Mouse (Mus musculus) CD4-positive naive resting alpha-beta T cell, adult 57 days (primary cell): ENCODE measurements around the gene Olfr564. TPM values are rescaled to one million over a fixed set of nuclear protein-coding genes. Genes with fewer than 3 reads are reported as not detected.

Source experiments
- total RNA-seq: library from RNA; stranded (reverse); gene quantifications from one replicate; pipeline ENCODE4 v1.2.4, GENCODE M21; 2023

Olfr564 gene
- total RNA-seq, result not detected

DNA sequence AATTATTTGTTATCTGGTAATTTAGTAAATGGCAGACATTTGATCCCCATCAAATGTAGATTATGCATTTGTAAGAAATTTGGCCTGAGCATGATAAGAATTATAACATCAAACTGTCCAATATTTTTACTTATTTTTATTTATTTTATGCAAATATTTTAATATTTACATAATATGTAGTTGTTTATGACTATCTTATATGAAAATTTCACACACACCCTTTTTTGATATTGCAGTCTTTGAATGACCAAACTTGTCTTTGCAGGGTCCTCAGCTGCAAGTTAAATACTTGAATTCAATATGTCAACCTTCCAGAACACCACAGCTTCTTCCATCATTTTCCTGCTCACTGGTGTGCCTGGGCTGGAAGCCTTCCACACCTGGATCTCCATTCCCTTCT is at the start of gene Olfr564:
Gene Olfr564 (plus strand): TSS at position 301 of the 400 bp plus-strand sequence.

GRCm38 (mm10) chr7:102759266-102759665 is 44.0 kb upstream of the Olfr564 start, which contains the start of the genes Olfr560 and Olfr78:
Olfr560 (minus strand) TSS chr7:102759366.
Olfr78 (minus strand) TSS chr7:102759471.

GRCm38 (mm10) chr7:102770921-102771320 is 32.4 kb upstream of the Olfr564 start, which contains the start of gene Olfr561:
Olfr561 (plus strand) TSS chr7:102771221.

Other genes starting within 250 kb of the Olfr564 start
- gene Trim21, start 238.0 kb upstream of the Olfr564 start, total RNA-seq, result 49.0 TPM
- not detected for gene Olfr550, start 232.0 kb upstream of the Olfr564 start, total RNA-seq
- gene Olfr551, start 211.6 kb upstream of the Olfr564 start, total RNA-seq, result not detected
- not detected for gene Olfr552, start 205.7 kb upstream of the Olfr564 start, total RNA-seq
- not detected for gene Olfr553, start 185.3 kb upstream of the Olfr564 start, total RNA-seq
- not detected for gene Olfr554, start 165.0 kb upstream of the Olfr564 start, total RNA-seq
- not detected for gene Olfr555, start 144.7 kb upstream of the Olfr564 start, total RNA-seq
- gene Olfr556, start 138.6 kb upstream of the Olfr564 start, total RNA-seq, result not detected
- gene Trim68, start 116.2 kb upstream of the Olfr564 start, total RNA-seq, result 11.6 TPM
- gene Olfr557, start 107.6 kb upstream of the Olfr564 start, total RNA-seq, result not detected
- not detected for gene Olfr558, start 101.3 kb upstream of the Olfr564 start, total RNA-seq
- gene Olfr33, start 84.4 kb upstream of the Olfr564 start, total RNA-seq, result not detected
- not detected for gene Olfr559, start 76.0 kb upstream of the Olfr564 start, total RNA-seq
- gene Olfr560, start 44.1 kb upstream of the Olfr564 start, total RNA-seq, result not detected
- not detected for gene Olfr78, start 44.0 kb upstream of the Olfr564 start, total RNA-seq
- not detected for gene Olfr561, start 32.3 kb upstream of the Olfr564 start, total RNA-seq
- gene Olfr566, start 55.3 kb downstream of the Olfr564 start, total RNA-seq, result not detected
- gene Olfr568, start 73.6 kb downstream of the Olfr564 start, total RNA-seq, result not detected
- gene Olfr569, start 87.4 kb downstream of the Olfr564 start, total RNA-seq, result not detected
- not detected for gene Olfr570, start 91.1 kb downstream of the Olfr564 start, total RNA-seq
- not detected for gene Olfr571, start 114.1 kb downstream of the Olfr564 start, total RNA-seq
- not detected for gene Olfr572, start 120.9 kb downstream of the Olfr564 start, total RNA-seq
- not detected for gene Olfr573-ps1, start 139.1 kb downstream of the Olfr564 start, total RNA-seq
- gene Olfr574, start 145.0 kb downstream of the Olfr564 start, total RNA-seq, result not detected
- gene Olfr575, start 155.3 kb downstream of the Olfr564 start, total RNA-seq, result not detected
- not detected for gene Olfr576, start 159.2 kb downstream of the Olfr564 start, total RNA-seq
- gene Olfr577, start 172.5 kb downstream of the Olfr564 start, total RNA-seq, result not detected
- gene Olfr578, start 185.8 kb downstream of the Olfr564 start, total RNA-seq, result not detected
- gene Olfr582, start 234.5 kb downstream of the Olfr564 start, total RNA-seq, result not detected
- gene Olfr583, start 247.8 kb downstream of the Olfr564 start, total RNA-seq, result not detected